Mouse (Mus musculus) lung, adult 2 months (tissue): Measurements from ENCODE around the gene Dennd2c.

Source experiments
- CTCF ChIP-seq: fragments of 200-500 bp; IDR thresholded peaks from 2 replicates; pipeline ENCODE4 v1.5.1; 2011; ENCODE audit warnings: mild to moderate bottlenecking, low read length, control low read depth; ENCODE audit not compliant: insufficient read depth
- POLR2A ChIP-seq: fragments of 200-500 bp; IDR thresholded peaks from 2 replicates; pipeline ENCODE4 v1.6.1; 2011; ENCODE audit warnings: low read depth, mild to moderate bottlenecking, control low read depth, low read length, borderline replicate concordance; ENCODE audit errors: extremely low read depth

DNA sequence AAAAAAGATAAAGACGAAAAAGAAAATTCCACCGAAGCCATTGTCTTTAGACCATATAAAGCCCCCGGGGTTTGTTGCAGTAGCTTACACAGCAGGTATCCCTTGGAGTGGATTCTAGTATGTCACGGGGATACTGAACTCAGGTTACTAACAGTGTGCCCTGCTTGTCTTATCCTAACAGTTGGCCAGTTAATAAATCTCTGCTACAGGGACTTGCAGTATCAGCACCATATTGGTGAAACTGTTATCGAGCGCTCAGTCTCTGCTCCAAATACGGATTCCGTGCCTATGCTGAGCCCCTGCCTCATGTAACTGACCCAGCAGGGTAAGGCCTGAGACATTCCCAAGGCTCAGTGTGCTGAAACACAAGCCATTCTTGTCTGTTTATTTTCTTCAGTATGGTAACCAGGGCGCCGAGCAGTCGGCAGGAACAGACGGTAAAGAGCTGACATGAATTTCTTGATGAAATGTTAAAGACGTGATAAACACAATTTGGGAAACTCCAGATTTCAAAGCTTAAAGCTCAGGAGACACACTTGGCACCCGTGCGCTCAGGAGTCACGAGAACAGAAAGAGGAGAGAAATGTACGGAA is 20.4 kb upstream of the Dennd2c start:
- TF ChIP-seq POLR2A (no peak), CTCF (no peak)
